Mouse (Mus musculus): Measurements from ENCODE around the gene Olfr77. TPM values are rescaled to one million over a fixed set of nuclear protein-coding genes. Genes with fewer than 3 reads are reported as not detected.

Gene Olfr77
- polyA plus RNA-seq (2014; fragmentation: Nextera tagmentation; extraction: Ambion mirVana), result 0.35 and 0.36 TPM in 2 replicates

DNA sequence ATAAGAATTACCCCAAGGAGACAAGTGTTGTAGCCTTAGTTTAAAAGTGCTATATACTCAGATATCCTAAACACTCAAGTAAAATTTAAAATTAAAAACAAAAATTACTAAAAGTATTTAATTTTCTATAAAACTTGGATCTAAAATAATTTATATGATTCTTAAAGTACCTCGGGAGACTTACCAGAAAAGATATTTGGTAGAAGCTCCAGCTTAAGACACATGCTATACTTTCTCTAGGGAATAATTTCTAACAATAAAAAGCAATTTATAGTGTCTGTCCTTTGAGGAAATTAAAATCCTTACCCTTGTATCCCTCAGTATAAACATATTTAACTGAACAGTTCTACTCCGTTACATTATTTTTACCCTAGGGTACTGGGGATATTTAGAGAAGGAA lies at the start of gene Olfr77:
Olfr77 (plus strand) TSS at position 301 of the 400 bp plus-strand sequence.
- Histone ChIP-seq H3K36me3 (ENCODE audit: control insufficient read depth, insufficient read depth, low read length) (no peaks in the 10 kb centered on the region), H3K4me2 (replicated peaks; ENCODE audit: low read depth, low read length) (no peak within 1 kb of the TSS), H3K4me3 (ENCODE audit: low read depth, low read length) (no peak within 1 kb of the TSS), H3K4me1 (ENCODE audit: control insufficient read depth, insufficient read depth, low read length) (no peaks in the 10 kb centered on the region), H3K27me3 (ENCODE audit: control insufficient read depth, insufficient read depth, low read length) (no peaks in the 10 kb centered on the region), H3K9me3 (ENCODE audit: control insufficient read depth, low read depth, low read length) (no peaks in the 10 kb centered on the region), H3K9ac (replicated peaks; ENCODE audit: low read depth, low read length) (no peak within 1 kb of the TSS), H3K27ac (ENCODE audit: low read length) (no peak within 1 kb of the TSS)
- ATAC-seq (ENCODE audit: insufficient number of reproducible peaks, insufficient read depth, low FRiP score, low read depth), result no peak
- WGBS, result 86% methylated on average over 2 of the region's 2 CpGs

DNA sequence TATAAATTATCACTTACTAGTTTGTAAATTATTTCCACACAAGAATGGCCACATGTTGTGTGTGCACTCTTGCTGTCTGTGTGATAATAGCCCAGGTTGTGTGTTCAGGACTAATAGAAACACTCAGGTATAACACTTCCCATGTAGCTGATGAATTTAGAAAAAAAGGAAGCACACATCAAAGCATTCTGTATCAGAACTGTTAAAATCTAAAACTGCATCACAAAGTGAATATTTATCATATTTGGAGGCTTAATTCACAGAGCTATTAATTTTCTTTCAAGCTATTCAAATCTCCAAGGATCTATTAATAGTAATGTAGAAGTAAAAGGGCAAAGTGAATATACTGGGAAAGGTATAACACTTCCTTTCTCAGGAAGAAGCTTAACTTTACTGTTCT lies 28.8 kb upstream of the Olfr77 start, which contains the start of gene Olfr862:
Olfr862 (minus strand) TSS at position 101 of the 400 bp plus-strand sequence.
- H3K4me3 ChIP-seq (ENCODE audit: low read depth, low read length), result no peak within 1 kb of the TSS
- no peak for ATAC-seq (ENCODE audit: insufficient number of reproducible peaks, insufficient read depth, low FRiP score, low read depth)
- H3K9me3 ChIP-seq (ENCODE audit: control insufficient read depth, low read depth, low read length), result no peaks in the 10 kb centered on the region
- H3K4me1 ChIP-seq (ENCODE audit: control insufficient read depth, insufficient read depth, low read length), result no peaks in the 10 kb centered on the region
- no peak within 1 kb of the TSS for H3K27ac ChIP-seq (ENCODE audit: low read length)
- no peaks in the 10 kb centered on the region for H3K27me3 ChIP-seq (ENCODE audit: control insufficient read depth, insufficient read depth, low read length)
- H3K36me3 ChIP-seq (ENCODE audit: control insufficient read depth, insufficient read depth, low read length), result no peaks in the 10 kb centered on the region
- H3K9ac ChIP-seq (replicated peaks; ENCODE audit: low read depth, low read length), result no peak within 1 kb of the TSS
- no peak within 1 kb of the TSS for H3K4me2 ChIP-seq (replicated peaks; ENCODE audit: low read depth, low read length)

DNA sequence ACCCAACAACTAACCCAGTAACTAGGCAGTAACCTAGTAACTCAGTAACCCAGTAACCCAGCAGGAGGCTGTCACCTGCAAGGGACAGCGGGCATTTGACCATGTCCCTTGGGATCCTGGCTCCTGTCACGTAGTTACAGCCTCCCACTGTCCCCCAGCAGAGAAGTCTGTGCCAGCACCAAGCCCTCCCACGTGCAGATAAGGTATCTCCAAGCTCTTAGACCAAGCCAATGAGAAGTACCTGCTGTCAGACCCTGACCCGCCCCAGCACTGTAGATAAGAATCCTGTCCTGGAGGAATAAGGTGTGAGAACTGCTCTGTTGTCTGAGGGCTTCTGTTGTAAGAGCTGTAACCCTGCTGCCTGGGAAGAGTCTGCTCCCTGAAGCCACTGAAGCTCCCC lies 5.5 kb upstream of the Olfr77 start:
- 53% methylated on average over 4 of the region's 4 CpGs for WGBS
- Histone ChIP-seq H3K9ac (replicated peaks; ENCODE audit: low read depth, low read length) (no peak overlapping the region), H3K4me3 (ENCODE audit: low read depth, low read length) (no peak overlapping the region), H3K9me3 (ENCODE audit: control insufficient read depth, low read depth, low read length) (no peaks in the 10 kb centered on the region), H3K4me1 (ENCODE audit: control insufficient read depth, insufficient read depth, low read length) (no peaks in the 10 kb centered on the region), H3K27ac (ENCODE audit: low read length) (no peak overlapping the region), H3K36me3 (ENCODE audit: control insufficient read depth, insufficient read depth, low read length) (no peaks in the 10 kb centered on the region), H3K27me3 (ENCODE audit: control insufficient read depth, insufficient read depth, low read length) (no peaks in the 10 kb centered on the region), H3K4me2 (replicated peaks; ENCODE audit: low read depth, low read length) (no peak overlapping the region)
- no peak for ATAC-seq (ENCODE audit: insufficient number of reproducible peaks, insufficient read depth, low FRiP score, low read depth)

Other genes starting within 250 kb of the Olfr77 start
- gene Olfr857, start 207.4 kb upstream of the Olfr77 start, polyA plus RNA-seq (2014; fragmentation: Nextera tagmentation; extraction: Ambion mirVana), result not detected in 2 replicates
- not detected in 2 replicates for gene Olfr58, start 136.6 kb upstream of the Olfr77 start, polyA plus RNA-seq (2014; fragmentation: Nextera tagmentation; extraction: Ambion mirVana)
- not detected in 2 replicates for gene Olfr859, start 112.0 kb upstream of the Olfr77 start, polyA plus RNA-seq (2014; fragmentation: Nextera tagmentation; extraction: Ambion mirVana)
- not detected in 2 replicates for gene Olfr860, start 67.1 kb upstream of the Olfr77 start, polyA plus RNA-seq (2014; fragmentation: Nextera tagmentation; extraction: Ambion mirVana)
- not detected in 2 replicates for gene Olfr862, start 28.9 kb upstream of the Olfr77 start, polyA plus RNA-seq (2014; fragmentation: Nextera tagmentation; extraction: Ambion mirVana)
- gene Olfr866, start 111.2 kb downstream of the Olfr77 start, polyA plus RNA-seq (2014; fragmentation: Nextera tagmentation; extraction: Ambion mirVana), result not detected in 2 replicates
- gene Olfr867, start 140.7 kb downstream of the Olfr77 start, polyA plus RNA-seq (2014; fragmentation: Nextera tagmentation; extraction: Ambion mirVana), result not detected in 2 replicates
- not detected in 2 replicates for gene Olfr868, start 181.8 kb downstream of the Olfr77 start, polyA plus RNA-seq (2014; fragmentation: Nextera tagmentation; extraction: Ambion mirVana)
- not detected in 2 replicates for gene Olfr869, start 212.1 kb downstream of the Olfr77 start, polyA plus RNA-seq (2014; fragmentation: Nextera tagmentation; extraction: Ambion mirVana)

All from stomach, embryonic 14.5 days (tissue).